Mouse (Mus musculus): ENCODE measurements at regions not wholly inside any gene's neighbourhood (a gene's known extent, or its start where the extent isn't known, plus 50 kb on each side); places are given as distances from the start of the nearest gene placed in this dataset.

DNA sequence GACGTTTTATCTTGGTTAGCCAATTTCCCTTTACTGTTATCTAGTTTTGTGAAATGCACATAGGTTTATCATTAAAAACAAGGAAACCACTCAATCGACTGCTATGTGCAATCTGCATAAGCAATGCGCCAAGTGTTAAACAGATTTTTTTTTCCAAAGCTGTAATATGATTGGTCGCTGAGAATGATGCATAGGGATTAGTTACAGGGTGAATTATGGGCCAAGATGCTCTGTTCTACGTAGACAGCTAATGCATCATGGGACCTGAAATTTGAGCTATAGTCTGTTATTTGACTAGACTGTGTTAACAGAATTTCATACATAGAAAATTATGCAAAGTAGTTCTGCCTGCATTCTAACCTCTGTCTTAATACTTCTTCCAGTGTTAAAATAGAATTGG, 284.0 kb downstream of the Basp1 start:
- DNase-seq, result no peak

GRCm38 (mm10) chr15:25120441-25120840, 293.1 kb downstream of the Basp1 start:
- DNase-seq, result no peak

- no peak for DNase-seq
Observed at GRCm38 (mm10) chr15:25117980-25118379, 295.6 kb downstream of the Basp1 start.

- no peak for DNase-seq
Observed at GRCm38 (mm10) chr15:25102727-25103126, 310.8 kb downstream of the Basp1 start.

DNA sequence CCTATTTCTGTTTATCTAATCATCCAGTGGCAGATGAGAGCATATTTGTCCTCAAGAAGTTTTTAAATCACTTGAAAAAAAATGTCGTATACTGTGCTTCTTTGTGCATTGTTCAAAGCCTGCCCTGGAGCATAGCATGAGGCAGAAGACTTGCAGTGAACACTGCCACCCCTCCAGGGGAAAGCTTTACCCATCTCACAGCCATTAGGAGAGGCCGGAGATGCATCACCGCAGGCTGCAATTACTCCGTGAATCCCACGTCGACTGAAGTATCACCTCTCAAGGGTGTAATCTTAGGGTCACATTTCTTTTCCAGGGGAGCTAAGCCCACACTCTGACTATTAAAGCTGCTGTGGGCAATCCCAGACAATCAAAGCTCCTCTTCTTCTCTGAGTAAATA, 319.8 kb downstream of the Basp1 start:
- DNase-seq, result no peak

DNA sequence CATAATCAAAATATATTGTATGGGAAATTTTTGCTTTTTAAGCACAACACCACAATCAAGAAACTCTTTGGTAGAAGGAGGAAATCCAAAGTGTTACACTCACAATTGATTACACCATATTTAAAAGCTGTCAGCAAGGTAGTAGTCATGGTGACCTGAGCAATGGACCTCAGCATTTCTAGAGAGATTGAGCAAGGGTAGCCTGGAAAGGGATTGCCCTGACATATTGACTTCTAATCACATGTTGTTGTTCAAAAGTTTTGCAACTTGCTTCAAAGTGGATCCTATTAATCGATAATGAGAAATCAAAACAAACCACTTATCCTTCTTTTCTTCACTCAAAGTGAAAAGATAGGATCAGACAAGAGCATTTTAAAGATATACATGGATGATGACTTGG, 343.9 kb downstream of the Basp1 start:
- no peak for DNase-seq

DNA sequence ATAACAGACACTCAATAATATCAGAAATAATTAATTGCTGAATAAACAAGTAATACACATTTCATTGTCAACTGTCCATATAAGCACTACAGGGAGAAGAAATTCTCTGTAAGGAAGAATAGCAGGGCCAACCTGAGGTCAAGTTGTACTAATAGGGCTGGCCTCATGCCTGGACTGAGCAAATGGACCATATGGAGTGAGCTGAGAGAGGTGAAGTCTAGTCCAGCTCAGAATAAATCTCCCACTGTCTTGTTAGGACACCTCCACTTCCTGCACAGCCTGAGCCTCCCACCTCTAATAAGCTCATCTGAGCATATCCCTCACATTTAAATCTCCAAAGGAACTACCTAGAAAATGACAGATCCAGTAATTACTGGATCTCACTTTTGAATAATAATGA, 354.2 kb downstream of the Basp1 start:
- DNase-seq, result no peak

DNA sequence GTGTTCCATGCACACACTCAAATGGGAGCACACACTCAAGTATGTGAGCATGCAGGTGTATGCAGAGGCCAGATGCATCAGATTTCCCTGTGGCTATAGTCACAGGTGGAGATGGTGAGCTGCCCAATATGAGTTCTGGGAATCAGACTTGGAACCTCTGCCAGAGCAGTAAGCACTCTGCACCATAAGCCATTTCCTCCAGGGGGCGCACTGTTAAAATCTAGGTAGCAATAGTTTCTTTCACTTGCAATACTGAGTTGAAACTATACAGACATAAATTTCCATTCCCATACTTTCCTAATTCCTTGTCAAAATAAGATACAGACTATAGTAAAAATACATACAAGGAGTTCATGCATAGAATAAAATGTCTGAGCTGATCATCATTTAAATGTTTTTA, 365.7 kb downstream of the Basp1 start:
- peak; percentile 17 for DNase-seq

- DNase-seq, result no peak
Observed at GRCm38 (mm10) chr15:25046514-25047138, 366.9 kb downstream of the Basp1 start.

DNA sequence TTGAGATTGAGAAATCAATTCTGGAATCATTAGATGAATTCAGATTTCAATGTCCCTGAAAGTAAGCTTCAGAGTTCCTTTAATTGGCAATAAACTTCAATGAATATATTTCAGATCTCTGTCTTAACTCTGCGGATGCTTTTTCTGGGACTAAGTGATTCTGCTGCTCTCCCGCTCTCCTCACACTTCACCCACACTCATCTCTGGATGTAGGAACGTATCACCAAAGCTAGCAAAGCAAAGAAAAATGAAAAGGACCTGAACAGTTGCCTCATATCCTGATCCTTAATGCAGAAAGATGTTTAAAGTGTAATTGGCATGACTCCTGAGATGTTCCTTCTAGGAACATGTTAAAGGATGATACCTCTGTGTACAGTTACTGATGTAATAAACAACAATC, 377.3 kb downstream of the Basp1 start:
- no peak for DNase-seq

DNA sequence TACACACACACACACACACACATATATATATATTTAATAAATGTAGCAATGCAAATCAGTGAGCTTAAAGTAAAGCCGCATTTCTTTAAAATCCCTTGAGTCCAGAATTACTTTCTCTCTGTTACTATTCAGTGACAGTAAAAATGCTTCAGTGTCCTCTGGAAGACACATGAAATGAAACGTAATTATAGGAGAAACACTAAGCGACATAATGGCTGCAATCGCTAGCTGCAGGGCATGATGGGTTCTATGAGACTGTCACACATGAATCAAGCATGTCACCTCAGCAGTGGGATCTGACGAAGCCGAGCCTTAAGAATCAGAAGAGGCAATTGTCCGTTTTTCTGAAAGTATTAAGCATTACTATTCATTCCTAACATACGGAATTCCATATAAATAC, 385.7 kb downstream of the Basp1 start:
- DNase-seq, result no peak

DNA sequence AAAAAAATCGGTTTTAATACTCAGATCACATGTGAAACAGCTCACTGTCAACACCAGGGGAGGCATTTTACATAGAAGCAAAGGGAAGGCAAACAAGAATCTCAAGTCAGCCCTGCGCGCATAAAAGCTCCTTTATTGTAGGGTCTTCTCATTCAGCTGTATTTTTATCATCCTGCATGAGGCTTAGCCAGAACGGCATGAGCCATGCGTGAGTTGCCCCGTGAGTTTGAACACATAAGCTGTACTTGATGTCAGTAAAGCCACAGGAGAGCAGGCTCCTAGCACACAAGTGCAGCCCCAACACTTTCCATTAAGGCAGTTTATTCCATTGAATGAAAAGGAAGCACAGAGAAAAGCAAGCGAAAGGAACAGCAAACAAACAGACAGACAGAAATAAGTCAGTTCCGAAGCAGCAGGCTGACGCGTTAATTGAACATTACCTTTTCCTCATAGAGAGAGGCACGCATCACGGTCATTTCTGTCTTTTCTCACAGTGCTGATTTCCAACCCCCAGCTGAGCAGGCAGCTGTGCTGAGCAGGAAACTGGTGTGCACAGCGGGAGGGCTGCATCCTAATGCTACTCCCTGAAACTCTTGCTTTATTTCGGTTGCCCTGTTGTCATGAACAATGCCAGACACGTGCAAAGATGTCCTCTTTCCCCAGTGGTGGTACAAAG, 386.6 kb downstream of the Basp1 start:
- no peak for DNase-seq

GRCm38 (mm10) chr15:25026351-25026750, 387.2 kb downstream of the Basp1 start:
- no peak for DNase-seq

GRCm38 (mm10) chr15:25020916-25021315, 392.6 kb downstream of the Basp1 start:
- no peak for DNase-seq

GRCm38 (mm10) chr15:25019352-25019941, 394.1 kb downstream of the Basp1 start:
- no peak for DNase-seq

GRCm38 (mm10) chr15:25018937-25019336, 394.6 kb downstream of the Basp1 start:
- DNase-seq, result no peak

- no peak for DNase-seq
Observed at GRCm38 (mm10) chr15:25007720-25008119, 405.8 kb downstream of the Basp1 start.

GRCm38 (mm10) chr15:25000171-25000570, 413.4 kb downstream of the Basp1 start:
- DNase-seq, result no peak

DNA sequence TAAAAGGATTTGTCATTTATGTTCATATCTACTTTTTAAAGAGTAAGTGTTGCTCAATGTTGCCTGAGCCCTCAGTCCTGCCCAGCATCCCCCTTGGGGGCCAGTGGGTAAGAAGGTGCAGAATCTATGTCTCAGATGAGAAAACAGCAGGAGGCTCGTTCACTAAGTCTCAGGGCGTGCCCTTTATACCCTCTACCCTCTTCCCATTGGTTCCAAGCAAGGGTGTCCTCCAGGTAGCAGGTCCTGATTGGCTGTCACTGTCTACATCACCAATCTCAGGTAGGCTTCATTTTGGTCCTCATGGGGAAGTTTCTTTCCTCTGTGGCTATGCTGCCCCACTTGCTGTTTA, 420.3 kb downstream of the Basp1 start:
- DNase-seq, result no peak

DNA sequence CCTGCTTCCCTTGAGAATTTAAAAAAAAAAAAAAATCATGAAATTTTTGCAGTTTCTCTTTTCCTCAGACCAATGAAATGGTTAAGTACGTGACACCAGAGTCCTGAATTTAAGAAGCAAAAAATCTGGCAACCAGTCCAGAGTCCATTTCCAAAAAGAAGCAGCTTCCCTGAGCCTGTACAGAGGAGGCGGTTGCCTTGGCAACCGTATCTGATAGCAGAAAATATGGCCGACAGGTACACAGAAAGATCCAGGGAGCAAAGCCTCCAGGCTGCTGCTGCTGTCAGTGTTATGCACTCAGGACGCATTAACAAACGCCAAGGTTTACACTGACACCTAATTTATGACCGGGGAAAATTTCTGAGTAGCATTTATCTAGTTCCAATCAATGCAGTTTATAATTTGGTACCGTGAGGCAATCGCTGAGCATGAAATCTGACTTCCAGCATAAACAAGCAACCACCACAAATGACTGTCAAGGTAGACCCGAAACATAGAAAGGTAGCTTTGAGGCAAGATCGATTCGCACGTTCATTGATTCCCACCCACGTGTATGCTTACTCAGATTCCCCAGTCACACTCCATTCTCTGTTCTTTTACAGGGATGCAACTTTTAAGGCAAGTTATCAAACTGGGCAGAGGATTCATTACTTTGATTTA, 420.8 kb downstream of the Basp1 start:
- no peak for DNase-seq

DNA sequence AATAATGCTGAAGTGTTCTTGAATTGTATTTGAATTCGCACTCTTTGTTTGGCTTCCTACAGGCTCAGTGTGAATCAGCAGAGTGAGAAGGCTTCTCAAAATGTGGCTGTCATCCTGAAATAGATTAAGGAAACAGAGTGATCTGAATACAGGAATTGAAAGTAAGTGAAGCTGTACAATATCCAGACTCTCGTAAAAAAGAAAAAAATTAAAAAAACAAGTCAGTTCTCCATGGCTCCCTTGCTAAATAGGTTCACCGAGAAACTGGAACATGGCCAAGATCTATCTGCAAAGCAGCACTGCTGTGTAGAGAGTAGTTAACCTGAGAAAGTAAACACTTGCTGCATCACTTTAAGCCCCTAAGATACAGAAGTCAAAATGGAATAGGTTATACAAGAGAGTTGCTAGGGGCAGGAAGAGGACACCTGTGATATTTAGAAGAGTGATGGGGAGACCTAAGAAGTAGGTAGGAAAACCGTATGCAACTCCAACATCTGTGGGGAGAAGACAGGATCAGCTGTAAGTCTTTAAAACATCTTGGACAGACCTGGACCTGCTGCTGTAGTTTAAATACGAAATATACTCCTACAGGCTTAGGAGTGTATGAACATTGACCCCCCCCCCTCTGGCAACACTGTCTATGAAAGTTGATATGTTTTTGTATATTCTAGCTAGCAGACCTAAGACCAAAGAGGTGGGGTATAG, 423.3 kb downstream of the Basp1 start:
- no peak for DNase-seq

DNA sequence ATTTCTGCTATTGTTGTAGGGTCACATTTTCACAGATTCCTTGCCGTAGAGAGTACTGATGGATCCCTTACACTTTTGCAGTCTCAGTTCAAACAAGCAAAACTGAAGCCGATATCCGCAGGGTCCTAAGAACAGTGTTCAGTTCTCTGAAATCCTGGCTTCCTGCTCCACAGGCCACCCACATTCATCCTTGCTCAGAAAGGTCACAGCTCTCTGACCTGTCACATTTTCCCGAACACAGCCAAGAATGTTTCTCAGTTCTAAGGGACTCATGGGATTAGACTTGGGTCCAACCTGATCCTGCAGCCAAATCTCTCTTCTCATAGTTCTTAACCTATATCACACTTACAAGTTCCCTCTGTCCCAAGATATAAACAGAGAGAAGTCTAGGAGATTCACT, 432.7 kb downstream of the Basp1 start:
- DNase-seq, result no peak

GRCm38 (mm10) chr15:24972020-24972419, 441.5 kb downstream of the Basp1 start:
- no peak for DNase-seq

Data from adrenal gland, adult 2 months (tissue).